Mouse (Mus musculus): ENCODE measurements around the gene Mpig6b. TPM values are rescaled to one million over a fixed set of nuclear protein-coding genes. Genes with fewer than 3 reads are reported as not detected.

Mpig6b gene
- polyA plus RNA-seq, 1 experiment = 0.39 TPM

DNA sequence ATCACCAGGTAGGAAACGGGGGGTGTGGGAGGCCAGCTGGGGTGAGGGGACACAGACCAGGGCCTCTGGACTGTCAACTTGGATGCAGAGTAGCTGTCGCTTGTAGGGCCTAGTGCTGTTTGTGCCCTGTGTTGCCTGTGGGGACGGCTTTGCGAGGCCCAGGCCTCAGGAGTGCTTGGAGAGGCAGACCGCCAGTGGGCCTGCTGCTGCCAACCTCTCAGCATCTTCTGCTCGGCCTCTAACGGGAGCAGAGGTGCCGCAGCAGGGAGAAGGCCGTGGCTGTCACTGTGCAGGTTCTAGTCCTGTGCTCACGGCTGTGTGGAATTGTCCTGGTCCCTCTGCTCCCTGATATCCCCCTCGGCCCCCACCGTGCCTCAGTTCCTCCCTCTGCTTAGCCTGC is 30.6 kb upstream of the Mpig6b start:
- Histone ChIP-seq H3K27ac (ENCODE audit: insufficient read depth, low read depth, low read length) (no peak overlapping the region), H3K27me3 (ENCODE audit: control insufficient read depth, insufficient read depth, low read length) (no peaks in the 10 kb centered on the region), H3K4me1 (ENCODE audit: control insufficient read depth, insufficient read depth, insufficient read length, low read length) (peaks cover 14% of the 10 kb centered on the region), H3K4me3 (ENCODE audit: low read depth, low read length) (no peak overlapping the region), H3K36me3 (ENCODE audit: control insufficient read depth, insufficient read depth, low read length) (peaks cover 70% of the 10 kb centered on the region)
- 92% methylated on average over 12 of the region's 12 CpGs for WGBS
- TF ChIP-seq CTCF (IDR thresholded peaks at IDR 0.05; ENCODE audit: extremely low read depth, insufficient read length, insufficient replicate concordance, low read depth, low read length) = no peak
- TF ChIP-seq POLR2A (IDR thresholded peaks at IDR 0.05; ENCODE audit: low read depth, low read length) = no peak

- Histone ChIP-seq H3K4me1 (ENCODE audit: control insufficient read depth, insufficient read depth, insufficient read length, low read length) (peaks cover 3% of the 10 kb centered on the region), H3K27me3 (ENCODE audit: control insufficient read depth, insufficient read depth, low read length) (no peaks in the 10 kb centered on the region), H3K27ac (ENCODE audit: insufficient read depth, low read depth, low read length) (no peak overlapping the region), H3K36me3 (ENCODE audit: control insufficient read depth, insufficient read depth, low read length) (peaks cover 63% of the 10 kb centered on the region), H3K4me3 (ENCODE audit: low read depth, low read length) (no peak overlapping the region)
- WGBS = 83% methylated on average over 15 of the region's 15 CpGs
- no peak for TF ChIP-seq POLR2A (IDR thresholded peaks at IDR 0.05; ENCODE audit: low read depth, low read length)
- no peak for TF ChIP-seq CTCF (IDR thresholded peaks at IDR 0.05; ENCODE audit: extremely low read depth, insufficient read length, insufficient replicate concordance, low read depth, low read length)
These were observed 28.7 kb upstream of the Mpig6b start for GRCm38 (mm10) chr17:35094475-35095365.

- TF ChIP-seq POLR2A (IDR thresholded peaks at IDR 0.05; ENCODE audit: low read depth, low read length) = no peak
- TF ChIP-seq CTCF (IDR thresholded peaks at IDR 0.05; ENCODE audit: extremely low read depth, insufficient read length, insufficient replicate concordance, low read depth, low read length) = no peak
- WGBS = 92% methylated on average over 14 of the region's 14 CpGs
- H3K4me1 ChIP-seq (ENCODE audit: control insufficient read depth, insufficient read depth, insufficient read length, low read length) = no peaks in the 10 kb centered on the region
- H3K36me3 ChIP-seq (ENCODE audit: control insufficient read depth, insufficient read depth, low read length) = peaks cover 50% of the 10 kb centered on the region
- no peaks in the 10 kb centered on the region for H3K27me3 ChIP-seq (ENCODE audit: control insufficient read depth, insufficient read depth, low read length)
- no peak overlapping the region for H3K4me3 ChIP-seq (ENCODE audit: low read depth, low read length)
- no peak overlapping the region for H3K27ac ChIP-seq (ENCODE audit: insufficient read depth, low read depth, low read length)
These were observed 26.6 kb upstream of the Mpig6b start for GRCm38 (mm10) chr17:35092403-35093198.

DNA sequence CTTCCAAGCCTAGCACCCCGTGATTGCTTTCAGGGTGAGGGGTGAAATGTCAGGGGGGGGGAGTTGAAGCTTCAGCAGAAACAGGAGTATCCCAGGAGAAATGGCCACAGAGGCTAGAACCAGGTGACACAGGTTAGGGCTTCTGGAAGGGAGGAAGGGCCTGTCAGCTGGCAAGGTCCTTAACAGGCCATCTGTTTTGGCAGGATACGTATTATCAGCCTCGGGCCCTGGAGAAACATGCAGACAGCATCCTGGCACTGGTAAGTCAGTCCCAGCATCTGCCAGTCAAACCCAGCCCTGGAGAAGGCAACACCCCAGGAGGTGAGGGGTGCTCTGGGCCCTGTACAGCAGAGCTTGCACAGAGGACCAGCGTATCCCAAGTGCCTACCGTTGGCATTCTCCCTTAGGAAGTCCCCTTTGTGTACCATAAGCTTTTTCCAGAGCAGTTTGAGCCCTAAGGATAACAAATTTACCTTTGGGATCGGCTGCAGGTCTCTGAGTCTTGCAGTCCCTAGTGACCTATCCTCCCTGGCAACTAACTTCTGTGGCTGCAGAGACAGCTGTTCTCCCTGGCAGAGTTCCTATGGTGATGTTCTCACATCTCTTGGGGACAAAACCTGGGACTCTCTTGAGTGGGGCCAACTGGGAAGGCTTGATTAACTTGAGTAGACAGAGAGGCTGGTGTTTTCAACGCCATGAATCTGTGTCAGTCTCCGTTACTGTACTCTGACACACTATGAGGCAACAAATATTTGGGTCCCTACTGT is 24.4 kb upstream of the Mpig6b start:
- Histone ChIP-seq H3K27me3 (ENCODE audit: control insufficient read depth, insufficient read depth, low read length) (no peaks in the 10 kb centered on the region), H3K4me1 (ENCODE audit: control insufficient read depth, insufficient read depth, insufficient read length, low read length) (no peaks in the 10 kb centered on the region), H3K4me3 (ENCODE audit: low read depth, low read length) (peak overlapping the region; percentile 30), H3K27ac (ENCODE audit: insufficient read depth, low read depth, low read length) (peak overlapping the region; percentile 93; the same call in 1 of the 2 replicates), H3K36me3 (ENCODE audit: control insufficient read depth, insufficient read depth, low read length) (peaks cover 35% of the 10 kb centered on the region)
- WGBS = 56% methylated on average over 8 of the region's 8 CpGs
- TF ChIP-seq CTCF (IDR thresholded peaks at IDR 0.05; ENCODE audit: extremely low read depth, insufficient read length, insufficient replicate concordance, low read depth, low read length) = no peak
- no peak for TF ChIP-seq POLR2A (IDR thresholded peaks at IDR 0.05; ENCODE audit: low read depth, low read length)

- peaks cover 25% of the 10 kb centered on the region for H3K36me3 ChIP-seq (ENCODE audit: control insufficient read depth, insufficient read depth, low read length)
- H3K27me3 ChIP-seq (ENCODE audit: control insufficient read depth, insufficient read depth, low read length) = no peaks in the 10 kb centered on the region
- H3K4me3 ChIP-seq (ENCODE audit: low read depth, low read length) = peak within 1 kb of the TSS; percentile 73
- WGBS = 2% methylated on average over 64 of the region's 67 CpGs
- H3K4me1 ChIP-seq (ENCODE audit: control insufficient read depth, insufficient read depth, insufficient read length, low read length) = 0 out of 2 replicates have a peak, but pooled peaks cover 3% of the 10 kb centered on the region
- H3K27ac ChIP-seq (ENCODE audit: insufficient read depth, low read depth, low read length) = peak within 1 kb of the TSS; percentile 93
- TF ChIP-seq CTCF (IDR thresholded peaks at IDR 0.05; ENCODE audit: extremely low read depth, insufficient read length, insufficient replicate concordance, low read depth, low read length) (no peak), POLR2A (IDR thresholded peaks at IDR 0.05; ENCODE audit: low read depth, low read length) (peak; percentile 86)
These were observed 23.1 kb upstream of the Mpig6b start, which contains the start of gene Abhd16a for GRCm38 (mm10) chr17:35088825-35089644. TSS of gene Abhd16a (plus strand) at chr17:35089263.

DNA sequence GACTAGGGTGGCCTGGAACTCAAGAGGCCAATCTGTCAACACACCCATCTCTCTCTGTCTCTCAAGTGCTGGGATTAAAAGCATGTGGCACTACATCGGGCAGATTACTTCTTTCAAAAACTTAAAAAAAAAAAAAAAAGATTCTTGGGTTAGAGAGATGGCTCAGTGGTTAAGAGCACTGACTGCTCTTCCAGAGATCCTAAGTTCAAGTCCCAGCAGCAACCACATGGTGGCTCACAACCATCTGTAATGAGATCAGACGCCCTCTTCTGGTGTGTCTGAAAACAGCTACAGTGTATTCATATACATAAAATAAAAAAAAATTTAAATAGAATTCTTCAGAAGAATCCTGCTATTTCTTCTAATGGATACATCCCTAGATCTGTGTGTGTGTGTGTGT is 22.2 kb upstream of the Mpig6b start:
- WGBS = 43% methylated on average over 2 of the region's 2 CpGs
- Histone ChIP-seq H3K36me3 (ENCODE audit: control insufficient read depth, insufficient read depth, low read length) (peaks cover 20% of the 10 kb centered on the region), H3K4me3 (ENCODE audit: low read depth, low read length) (no peak overlapping the region), H3K27me3 (ENCODE audit: control insufficient read depth, insufficient read depth, low read length) (no peaks in the 10 kb centered on the region), H3K27ac (ENCODE audit: insufficient read depth, low read depth, low read length) (no peak overlapping the region), H3K4me1 (ENCODE audit: control insufficient read depth, insufficient read depth, insufficient read length, low read length) (peaks cover 6% of the 10 kb centered on the region; the same call in 1 of the 2 replicates)
- TF ChIP-seq POLR2A (IDR thresholded peaks at IDR 0.05; ENCODE audit: low read depth, low read length) (no peak), CTCF (IDR thresholded peaks at IDR 0.05; ENCODE audit: extremely low read depth, insufficient read length, insufficient replicate concordance, low read depth, low read length) (no peak)

Data from small intestine, adult 2 months (tissue).